Mouse (Mus musculus) lung, postnatal 0 days (tissue): ENCODE measurements around the gene Gm17334.

ENCODE experiments used
- CTCF ChIP-seq: IDR thresholded peaks from 2 replicates; pipeline ENCODE4 v1.5.1; 2016; ENCODE audit warnings: antibody characterized with exemption, mild to moderate bottlenecking
- EP300 ChIP-seq: IDR thresholded peaks from 2 replicates; pipeline ENCODE4 v1.6.1; 2016; ENCODE audit warnings: antibody characterized with exemption, mild to moderate bottlenecking, control low read depth

GRCm38 (mm10) chr11:53803093-53803492 is 30.1 kb upstream of the Gm17334 start:
- no peak for TF ChIP-seq CTCF
- no peak for TF ChIP-seq EP300
